Mouse (Mus musculus) testis, adult 2 months (tissue): ENCODE results near the gene Glp2r.

Experiments
- CTCF ChIP-seq: fragments of 200-500 bp; IDR thresholded peaks from 2 replicates; pipeline ENCODE4 v1.5.1; 2012; ENCODE audit warnings: low read depth, mild to moderate bottlenecking, inconsistent platforms, low read length, moderate library complexity; ENCODE audit not compliant: control insufficient read depth, insufficient read depth, insufficient replicate concordance
- POLR2A ChIP-seq: fragments of 200-500 bp; IDR thresholded peaks from 2 replicates; pipeline ENCODE4 v1.6.1; 2012; ENCODE audit warnings: low read depth, mild to moderate bottlenecking, inconsistent platforms, low read length, moderate library complexity; ENCODE audit not compliant: control insufficient read depth

- TF ChIP-seq CTCF (no peak), POLR2A (no peak)
Measured at GRCm38 (mm10) chr11:67801169-67801568, 30.2 kb upstream of the Glp2r start.
